Mouse (Mus musculus): Measurements from ENCODE around the gene Slc37a1. TPM values are rescaled to one million over a fixed set of nuclear protein-coding genes. Genes with fewer than 3 reads are reported as not detected.

Gene Slc37a1
- polyA plus RNA-seq, 1 experiment from 2014 or later = 4.3 TPM

GRCm38 (mm10) chr17:31392041-31392440 lies 105.4 kb downstream of the Slc37a1 start:
- TF ChIP-seq EP300 (IDR thresholded peaks at IDR 0.05; ENCODE audit: low read depth) (no peak), CTCF (IDR thresholded peaks at IDR 0.05; ENCODE audit: low read depth) (no peak)
- no peak overlapping the region for H3K9ac ChIP-seq (replicated peaks)
- H3K27ac ChIP-seq (ENCODE audit: low read depth) = 0 out of 2 replicates have a peak overlapping the region, but pooled peaks have one; percentile 16
- H3K9me3 ChIP-seq (ENCODE audit: low read length) = no peaks in the 10 kb centered on the region
- DNase-seq (no peak), ATAC-seq (no peak)
- H3K36me3 ChIP-seq (replicated peaks; ENCODE audit: insufficient read depth, low read length) = no peaks in the 10 kb centered on the region
- H3K4me1 ChIP-seq (ENCODE audit: insufficient read depth) = peaks cover 5% of the 10 kb centered on the region
- H3K4me2 ChIP-seq (ENCODE audit: low read depth, low read length) = no peak overlapping the region
- WGBS (ENCODE audit: insufficient replicate concordance) = 73% methylated on average over 5 of the region's 5 CpGs
- no peak overlapping the region for H3K4me3 ChIP-seq (ENCODE audit: low read depth, low read length)
- H3K27me3 ChIP-seq (ENCODE audit: insufficient read depth, low read length) = 0 out of 2 replicates have a peak, but pooled peaks cover 2% of the 10 kb centered on the region

GRCm38 (mm10) chr17:31393811-31394210 lies 107.2 kb downstream of the Slc37a1 start:
- no peak overlapping the region for H3K9ac ChIP-seq (replicated peaks)
- no peaks in the 10 kb centered on the region for H3K36me3 ChIP-seq (replicated peaks; ENCODE audit: insufficient read depth, low read length)
- ATAC-seq (no peak), DNase-seq (no peak)
- H3K4me3 ChIP-seq (ENCODE audit: low read depth, low read length) = no peak overlapping the region
- no peak for TF ChIP-seq EP300 (IDR thresholded peaks at IDR 0.05; ENCODE audit: low read depth)
- TF ChIP-seq CTCF (IDR thresholded peaks at IDR 0.05; ENCODE audit: low read depth) = no peak
- H3K27ac ChIP-seq (ENCODE audit: low read depth) = no peak overlapping the region
- H3K4me1 ChIP-seq (ENCODE audit: insufficient read depth) = peaks cover 4% of the 10 kb centered on the region
- no peak overlapping the region for H3K4me2 ChIP-seq (ENCODE audit: low read depth, low read length)
- no peaks in the 10 kb centered on the region for H3K9me3 ChIP-seq (ENCODE audit: low read length)
- H3K27me3 ChIP-seq (ENCODE audit: insufficient read depth, low read length) = no peaks in the 10 kb centered on the region
- WGBS (ENCODE audit: insufficient replicate concordance) = 46% methylated on average over 2 of the region's 2 CpGs

GRCm38 (mm10) chr17:31400294-31400693 lies 113.7 kb downstream of the Slc37a1 start:
- no peak for TF ChIP-seq CTCF (IDR thresholded peaks at IDR 0.05; ENCODE audit: low read depth)
- TF ChIP-seq EP300 (IDR thresholded peaks at IDR 0.05; ENCODE audit: low read depth) = no peak
- H3K27ac ChIP-seq (ENCODE audit: low read depth) = no peak overlapping the region
- no peaks in the 10 kb centered on the region for H3K9me3 ChIP-seq (ENCODE audit: low read length)
- no peak overlapping the region for H3K4me3 ChIP-seq (ENCODE audit: low read depth, low read length)
- no peak for DNase-seq
- no peak overlapping the region for H3K9ac ChIP-seq (replicated peaks)
- H3K27me3 ChIP-seq (ENCODE audit: insufficient read depth, low read length) = no peaks in the 10 kb centered on the region
- 83% methylated on average over 6 of the region's 6 CpGs for WGBS (ENCODE audit: insufficient replicate concordance)
- H3K4me2 ChIP-seq (ENCODE audit: low read depth, low read length) = no peak overlapping the region
- no peaks in the 10 kb centered on the region for H3K36me3 ChIP-seq (replicated peaks; ENCODE audit: insufficient read depth, low read length)
- no peaks in the 10 kb centered on the region for H3K4me1 ChIP-seq (ENCODE audit: insufficient read depth)
- no peak for ATAC-seq

Other genes with a start within 250 kb of the Slc37a1 start
- gene Abcg1, start 229.1 kb upstream of the Slc37a1 start, polyA plus RNA-seq (2015; fragmentation: Nextera tagmentation; extraction: Ambion mirVana) = 8.9 and 9.4 TPM in 2 replicates
- 932 and 1,034 TPM in 2 replicates for gene Tff3, start 157.1 kb upstream of the Slc37a1 start, polyA plus RNA-seq (2015; fragmentation: Nextera tagmentation; extraction: Ambion mirVana)
- gene Tff2, start 142.5 kb upstream of the Slc37a1 start, polyA plus RNA-seq (2015; fragmentation: Nextera tagmentation; extraction: Ambion mirVana) = 0.33 and 0.39 TPM in 2 replicates
- gene Tff1, start 121.5 kb upstream of the Slc37a1 start, polyA plus RNA-seq (2015; fragmentation: Nextera tagmentation; extraction: Ambion mirVana) = not detected in 2 replicates
- 0.62 and 0.73 TPM in 2 replicates for gene Tmprss3, start 87.8 kb upstream of the Slc37a1 start, polyA plus RNA-seq (2015; fragmentation: Nextera tagmentation; extraction: Ambion mirVana)
- 4.2 and 4.6 TPM in 2 replicates for gene Ubash3a, start 78.9 kb upstream of the Slc37a1 start, polyA plus RNA-seq (2015; fragmentation: Nextera tagmentation; extraction: Ambion mirVana)
- 0.90 and 1.0 TPM in 2 replicates for gene Rsph1, start 9.4 kb upstream of the Slc37a1 start, polyA plus RNA-seq (2015; fragmentation: Nextera tagmentation; extraction: Ambion mirVana)
- 5.7 and 7.6 TPM in 2 replicates for gene Pde9a, start 99.4 kb downstream of the Slc37a1 start, polyA plus RNA-seq (2015; fragmentation: Nextera tagmentation; extraction: Ambion mirVana)
- gene Wdr4, start 233.2 kb downstream of the Slc37a1 start, polyA plus RNA-seq (2015; fragmentation: Nextera tagmentation; extraction: Ambion mirVana) = 8.9 and 10.0 TPM in 2 replicates
- 213 and 215 TPM in 2 replicates for gene Ndufv3, start 233.3 kb downstream of the Slc37a1 start, polyA plus RNA-seq (2015; fragmentation: Nextera tagmentation; extraction: Ambion mirVana)

All from liver, postnatal 0 days (tissue).